Mouse (Mus musculus) cerebellum, adult 8-10 months (tissue): ENCODE measurements around the gene Ankar.
A peak's percentile ranks its signal among the peaks of the same experiment; 100 is the strongest.

ENCODE experiments used
- DNase-seq: peaks from one replicate; pipeline ENCODE4 v3.0.0; 2022

Ankar gene

GRCm38 (mm10) chr1:72710753-72711653 is 10.6 kb upstream of the Ankar start, which contains the start of gene Rpl37a:
Gene Rpl37a (plus strand): TSS chr1:72711290.
- DNase-seq: peak; percentile 94

DNA sequence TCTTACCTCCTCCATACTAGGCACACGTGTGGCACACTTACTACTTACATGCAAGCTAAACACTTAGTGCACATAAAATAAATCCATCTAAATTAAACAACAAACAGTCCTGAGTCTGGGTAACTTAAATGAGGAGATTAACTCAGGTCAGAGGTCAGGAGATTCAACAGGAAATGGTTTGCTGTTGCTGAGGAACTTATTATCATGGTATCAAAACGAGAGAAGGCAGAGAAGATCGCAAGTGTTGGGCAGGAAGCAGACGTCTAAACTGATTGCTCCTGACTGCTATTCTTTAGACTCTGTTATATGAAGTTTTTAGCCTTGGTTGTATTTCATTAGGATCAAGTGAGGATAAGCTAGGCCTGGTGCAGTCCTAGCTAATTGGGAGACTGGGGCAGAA is 7.1 kb upstream of the Ankar start:
- no peak for DNase-seq

- peak; percentile 3 for DNase-seq
Measured at GRCm38 (mm10) chr1:72698651-72699050, 1.7 kb downstream of the Ankar start.

DNA sequence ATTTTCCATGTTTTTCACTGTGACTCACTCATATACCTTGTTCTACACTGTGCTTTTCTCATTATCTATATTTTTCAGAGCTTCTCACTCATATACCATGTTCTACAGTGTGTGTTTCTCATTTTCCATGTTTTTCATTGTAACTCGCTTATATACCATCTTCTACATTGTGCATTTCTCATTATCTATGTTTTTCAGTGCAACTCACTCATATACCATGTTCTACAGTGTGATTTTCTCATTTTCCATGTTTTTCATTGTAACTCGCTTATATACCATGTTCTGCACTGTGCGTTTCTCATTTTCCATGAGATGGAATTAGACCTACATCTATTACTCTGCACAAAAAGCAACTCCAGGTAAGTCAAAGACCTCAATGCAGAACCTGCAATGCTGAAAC is 4.1 kb downstream of the Ankar start:
- DNase-seq: no peak

GRCm38 (mm10) chr1:72673070-72673469 is 27.3 kb downstream of the Ankar start:
- DNase-seq: no peak

- DNase-seq: peak; percentile 22
Measured at GRCm38 (mm10) chr1:72640658-72641410, 59.5 kb downstream of the Ankar start.

GRCm38 (mm10) chr1:72635221-72635620 is 65.2 kb downstream of the Ankar start:
- no peak for DNase-seq

- no peak for DNase-seq
Measured at GRCm38 (mm10) chr1:72612172-72612571, 88.2 kb downstream of the Ankar start.

DNA sequence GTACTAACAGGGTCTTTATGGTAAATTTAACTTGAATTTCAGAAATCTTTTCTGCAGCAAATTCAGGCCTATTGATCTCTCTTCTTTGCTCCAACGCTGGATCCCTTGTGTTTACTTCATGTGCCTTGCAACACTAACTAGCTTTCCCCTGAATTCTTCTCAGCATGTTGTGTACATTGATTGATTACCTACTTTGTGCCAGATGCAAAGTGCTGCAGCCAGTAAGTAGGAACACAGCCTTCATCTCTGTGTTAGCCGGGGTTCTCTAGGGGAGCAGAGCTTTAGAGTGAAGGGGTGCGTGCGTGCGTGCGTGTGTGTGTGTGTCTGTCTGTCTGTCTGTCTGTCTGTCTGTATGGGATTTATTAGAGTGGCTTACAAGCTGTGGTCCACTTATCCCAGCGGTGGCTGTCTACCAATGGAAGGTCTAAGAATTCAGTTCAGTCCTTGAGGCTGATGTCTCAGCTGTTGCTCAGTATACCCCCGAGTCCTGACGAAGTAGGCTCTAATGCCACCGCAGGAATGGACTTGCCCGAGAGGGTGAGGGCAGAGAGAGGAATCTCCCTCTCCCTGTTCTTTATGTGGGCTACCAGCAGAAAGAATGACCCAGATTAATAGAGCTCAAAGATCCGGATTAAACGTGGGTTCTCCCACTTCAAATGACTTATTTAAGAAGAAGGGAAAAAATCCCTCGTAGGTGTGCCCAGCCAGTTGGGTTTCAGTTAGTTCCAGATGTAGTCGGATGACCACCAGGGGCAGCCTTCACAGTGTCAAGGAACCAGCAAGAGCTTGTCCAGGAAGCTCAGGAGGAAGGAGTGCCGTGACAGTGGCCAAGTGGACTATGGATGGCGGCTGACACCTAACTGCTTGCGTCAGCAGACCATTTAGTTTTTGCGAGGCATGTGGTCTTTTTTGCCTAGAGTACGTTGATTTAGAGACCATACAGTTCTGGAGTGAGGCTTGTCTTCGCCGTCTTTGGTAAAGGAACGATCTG is 90.2 kb downstream of the Ankar start:
- DNase-seq: no peak

DNA sequence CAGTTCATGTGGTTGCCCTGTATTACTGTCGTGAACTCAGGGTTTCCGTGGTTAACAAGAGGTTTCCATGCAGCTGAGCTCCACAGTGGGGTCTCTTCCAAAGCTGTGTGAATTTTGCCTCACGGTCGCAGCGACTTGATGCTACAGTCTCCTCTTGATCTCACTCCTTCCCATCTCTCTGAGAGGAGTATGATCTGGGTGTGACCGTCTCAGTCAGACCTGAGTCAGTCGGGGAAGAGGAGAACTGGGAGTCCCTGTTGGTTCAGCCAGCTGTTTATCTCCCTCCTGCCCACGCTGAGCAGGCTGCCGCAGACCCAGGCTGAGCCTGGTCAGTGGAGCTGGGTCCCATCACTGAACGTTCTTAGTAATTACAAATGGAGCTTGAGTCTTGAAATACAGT is 91.2 kb downstream of the Ankar start:
- DNase-seq: no peak

GRCm38 (mm10) chr1:72606186-72606673 is 94.1 kb downstream of the Ankar start:
- DNase-seq: no peak

DNA sequence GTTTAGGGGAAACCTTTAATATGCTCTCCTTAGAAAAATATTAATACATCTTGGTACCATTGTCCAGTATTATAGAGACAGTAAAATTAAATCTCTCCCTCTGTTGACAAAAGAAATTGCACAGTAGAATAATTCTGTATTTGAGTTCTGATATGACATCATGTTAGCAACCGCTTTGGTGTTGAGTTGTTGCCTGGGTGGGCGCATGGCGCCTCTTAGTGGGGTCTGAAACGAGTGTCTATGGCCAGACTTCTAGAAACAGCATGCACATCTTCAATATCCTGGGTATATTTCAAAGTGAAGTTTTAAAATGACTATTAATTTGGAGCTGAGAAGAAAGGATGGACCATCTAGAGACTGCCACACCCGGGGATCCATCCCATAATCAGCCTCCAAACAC is 97.6 kb downstream of the Ankar start:
- no peak for DNase-seq

- no peak for DNase-seq
Measured at GRCm38 (mm10) chr1:72602186-72602585, 98.2 kb downstream of the Ankar start.

GRCm38 (mm10) chr1:72601233-72601632 is 99.1 kb downstream of the Ankar start:
- no peak for DNase-seq

- no peak for DNase-seq
Measured at GRCm38 (mm10) chr1:72600778-72601177, 99.6 kb downstream of the Ankar start.

DNA sequence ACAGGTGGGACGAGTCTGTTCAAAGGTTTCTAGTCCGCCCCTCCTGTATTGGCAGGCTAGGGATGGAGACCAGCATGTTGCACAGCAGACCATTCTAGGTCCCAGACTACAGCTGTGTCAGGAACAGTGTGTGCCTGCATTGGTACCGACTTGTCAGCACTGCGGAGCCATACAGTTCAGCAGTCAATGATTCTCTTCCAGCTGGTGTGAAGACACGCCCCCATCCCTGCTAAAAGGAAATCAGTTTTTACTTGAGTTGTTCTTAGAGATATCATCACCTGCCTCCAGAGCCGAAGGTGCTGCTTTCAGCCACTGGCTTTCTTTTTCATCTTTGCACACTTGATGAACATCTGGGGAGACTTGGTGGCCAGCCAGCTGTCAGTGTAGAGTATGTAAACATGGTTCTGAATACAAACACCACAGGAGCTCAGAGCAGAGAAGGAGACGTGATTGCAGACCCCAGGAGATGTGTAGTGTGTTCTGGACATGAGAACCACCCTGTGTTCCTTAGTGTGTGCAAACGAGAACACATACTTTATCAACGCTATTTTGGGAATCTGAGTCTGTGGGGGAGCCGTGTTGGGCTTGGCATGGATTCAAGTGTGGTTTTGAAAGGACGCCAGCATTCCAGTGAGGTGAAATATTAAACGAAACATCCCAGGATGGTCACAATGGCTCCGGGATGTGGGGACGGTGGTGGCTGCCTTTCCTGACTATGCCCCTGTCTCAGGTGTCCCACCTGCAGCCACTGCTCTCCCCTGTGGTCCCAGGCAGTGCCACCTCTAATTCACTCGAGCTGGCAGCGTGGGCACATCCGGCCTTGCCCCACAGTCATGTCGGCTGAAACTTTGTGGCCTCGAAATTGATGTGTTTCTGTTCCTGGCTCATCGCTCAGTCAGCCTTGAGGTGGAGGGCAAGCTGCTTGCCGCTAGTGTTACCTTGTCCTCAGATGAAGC is 101.0 kb downstream of the Ankar start:
- no peak for DNase-seq

DNA sequence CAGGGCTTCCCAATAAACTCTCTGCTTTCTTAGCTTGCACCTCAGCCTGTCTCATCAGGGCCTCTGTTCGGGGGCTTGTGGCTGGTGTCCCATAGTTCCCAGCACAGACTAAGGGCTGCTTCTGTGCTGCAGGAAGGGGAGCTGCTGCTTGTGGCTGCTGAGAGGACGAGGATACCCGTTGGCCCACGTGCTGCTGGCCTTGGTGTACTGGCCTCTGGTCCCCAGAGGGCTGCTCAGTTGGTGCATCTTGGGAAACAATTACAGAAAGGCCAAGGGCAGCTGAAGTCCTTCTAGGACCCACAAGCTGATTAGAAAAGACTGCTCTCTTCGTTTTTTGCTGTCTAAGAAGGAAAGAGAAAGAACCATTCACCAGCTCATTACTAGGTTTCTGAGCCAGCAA is 104.1 kb downstream of the Ankar start:
- no peak for DNase-seq

DNA sequence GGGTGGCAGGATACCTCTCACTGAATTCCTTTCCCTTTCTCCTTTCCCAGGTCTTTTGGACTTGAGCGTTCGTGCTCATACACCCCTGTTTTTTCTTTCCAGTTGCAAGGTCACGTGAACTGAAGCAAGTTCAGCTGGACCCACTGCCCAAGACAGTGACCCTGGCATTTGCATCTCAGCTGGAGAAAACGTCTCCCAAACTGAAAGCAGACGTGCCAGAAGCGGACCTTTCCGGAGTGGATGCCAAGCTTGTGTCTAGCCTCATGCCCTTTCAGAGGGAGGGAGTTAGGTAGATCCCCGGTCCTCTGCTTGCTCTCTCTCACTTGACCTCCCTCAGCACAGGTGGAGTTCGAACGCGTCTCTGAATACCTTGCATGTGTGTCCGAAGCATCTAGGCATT is 104.7 kb downstream of the Ankar start:
- no peak for DNase-seq

GRCm38 (mm10) chr1:72593340-72593951 is 106.9 kb downstream of the Ankar start:
- peak; percentile 53 for DNase-seq
